Mouse (Mus musculus): ENCODE measurements around the gene Olfr1309. TPM values are rescaled to one million over a fixed set of nuclear protein-coding genes. Genes with fewer than 3 reads are reported as not detected.
"Not testable (repeated sequence)": the region's sequence is repeated elsewhere in the genome, so short reads cannot be mapped to it uniquely, and the experiment has no call there.

The Olfr1309 gene
- not detected in 2 replicates for polyA plus RNA-seq (2016; fragmentation: Nextera tagmentation; extraction: Ambion mirVana)

DNA sequence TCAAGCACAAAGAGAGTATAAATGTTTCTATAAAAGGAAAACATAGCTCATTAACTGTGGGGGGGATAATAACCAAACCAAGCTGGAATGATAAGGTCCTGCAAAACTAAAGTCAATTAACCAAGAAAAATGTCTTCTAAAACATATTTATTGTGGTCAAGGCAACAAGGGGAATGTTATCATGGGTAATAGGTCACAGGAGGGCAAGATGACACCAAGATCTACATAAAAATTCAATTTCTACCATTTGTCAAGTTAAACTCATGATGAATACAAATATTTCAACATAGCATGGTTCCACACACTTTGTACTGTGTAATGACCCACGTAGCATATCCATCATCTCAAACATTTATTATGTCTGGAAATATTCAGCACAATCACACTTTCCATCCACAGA lies at the start of gene Olfr1309:
Gene Olfr1309, minus strand, starts transcription at position 101 of the 400 bp plus-strand sequence.
- H3K27me3 ChIP-seq (ENCODE audit: insufficient read depth, poor library complexity, severe bottlenecking): no peaks in the 10 kb centered on the region
- no peak within 1 kb of the TSS for H3K4me3 ChIP-seq
- 59% methylated on average over 1 of the region's 1 CpGs for WGBS
- no peak within 1 kb of the TSS for H3K27ac ChIP-seq
- H3K4me1 ChIP-seq: no peaks in the 10 kb centered on the region
- H3K36me3 ChIP-seq: no peaks in the 10 kb centered on the region
- no peak for DNase-seq (ENCODE audit: low spot score)
- H3K9me3 ChIP-seq: no peaks in the 10 kb centered on the region

DNA sequence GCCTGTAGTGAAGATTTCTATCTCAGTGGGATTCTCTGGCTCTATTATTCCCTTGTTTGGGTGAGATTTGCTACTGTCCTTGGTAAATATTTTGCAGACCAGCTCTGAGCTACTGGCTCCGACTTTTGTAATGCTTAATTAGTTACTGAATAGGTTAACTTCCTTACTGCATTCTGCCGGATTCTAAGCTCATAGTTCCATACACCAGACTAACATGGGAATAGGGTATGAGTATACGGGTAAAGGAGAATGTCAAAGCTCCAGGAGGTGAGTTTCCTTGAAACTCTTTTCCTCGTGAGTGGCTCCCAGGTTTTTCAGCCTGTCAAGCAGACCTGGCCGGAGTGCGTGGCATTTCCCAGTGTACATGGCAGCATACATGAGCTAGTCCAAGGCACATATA lies 36.9 kb upstream of the Olfr1309 start:
- H3K4me1 ChIP-seq; DNase-seq (ENCODE audit: low spot score); H3K27ac ChIP-seq; H3K36me3 ChIP-seq; H3K27me3 ChIP-seq (ENCODE audit: insufficient read depth, poor library complexity, severe bottlenecking); H3K9me3 ChIP-seq; H3K4me3 ChIP-seq: not testable (repeated sequence)
- 41% methylated on average over 6 of the region's 6 CpGs for WGBS

DNA sequence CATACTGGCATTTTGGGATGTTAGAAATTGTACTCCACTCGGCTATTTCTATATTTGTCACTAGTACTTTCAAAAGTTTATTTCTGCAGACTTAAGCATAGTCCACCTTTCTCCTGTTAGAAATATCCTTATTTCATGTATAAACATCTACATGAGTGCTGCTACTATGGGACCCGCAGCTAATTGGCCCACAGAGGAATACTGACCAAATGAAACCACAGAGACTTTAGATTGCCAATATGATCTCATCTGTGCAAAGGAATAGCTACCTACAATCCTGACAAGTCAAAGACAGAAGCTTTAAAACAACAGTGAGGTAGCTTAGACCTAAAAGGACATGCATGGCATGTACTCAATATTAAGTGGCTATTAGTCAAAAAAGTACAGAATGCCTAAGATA lies 34.2 kb upstream of the Olfr1309 start, which contains the start of gene Olfr1311:
Gene Olfr1311, minus strand, starts transcription at position 101 of the 400 bp plus-strand sequence.
- H3K4me1 ChIP-seq: no peaks in the 10 kb centered on the region
- no peak within 1 kb of the TSS for H3K4me3 ChIP-seq
- no peak for DNase-seq (ENCODE audit: low spot score)
- H3K36me3 ChIP-seq: no peaks in the 10 kb centered on the region
- H3K27me3 ChIP-seq (ENCODE audit: insufficient read depth, poor library complexity, severe bottlenecking): no peaks in the 10 kb centered on the region
- 78% methylated on average over 2 of the region's 2 CpGs for WGBS
- no peak within 1 kb of the TSS for H3K27ac ChIP-seq
- no peaks in the 10 kb centered on the region for H3K9me3 ChIP-seq

DNA sequence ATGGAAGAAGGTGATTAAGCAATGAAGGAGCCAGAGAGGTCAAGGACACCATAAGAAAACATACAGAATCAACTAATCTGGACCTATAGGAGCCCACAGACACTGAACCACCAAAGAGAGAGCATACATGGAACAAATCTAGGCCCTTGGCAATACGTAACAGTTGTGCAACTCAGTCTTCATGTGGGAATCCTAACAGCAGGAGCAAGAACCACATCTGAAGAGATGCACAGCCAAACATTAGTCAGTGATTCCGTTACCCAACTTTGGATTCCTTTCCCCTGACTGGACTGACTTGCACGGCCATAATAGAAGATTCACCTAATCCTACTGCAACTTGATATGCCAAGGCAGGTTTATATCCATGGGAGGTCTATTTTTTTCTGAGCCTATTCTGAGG lies 24.8 kb upstream of the Olfr1309 start:
- H3K27ac ChIP-seq: no peak overlapping the region
- 81% methylated on average over 3 of the region's 3 CpGs for WGBS
- H3K27me3 ChIP-seq (ENCODE audit: insufficient read depth, poor library complexity, severe bottlenecking): no peaks in the 10 kb centered on the region
- no peak overlapping the region for H3K4me3 ChIP-seq
- no peaks in the 10 kb centered on the region for H3K4me1 ChIP-seq
- H3K9me3 ChIP-seq: no peaks in the 10 kb centered on the region
- no peak for DNase-seq (ENCODE audit: low spot score)
- no peaks in the 10 kb centered on the region for H3K36me3 ChIP-seq

DNA sequence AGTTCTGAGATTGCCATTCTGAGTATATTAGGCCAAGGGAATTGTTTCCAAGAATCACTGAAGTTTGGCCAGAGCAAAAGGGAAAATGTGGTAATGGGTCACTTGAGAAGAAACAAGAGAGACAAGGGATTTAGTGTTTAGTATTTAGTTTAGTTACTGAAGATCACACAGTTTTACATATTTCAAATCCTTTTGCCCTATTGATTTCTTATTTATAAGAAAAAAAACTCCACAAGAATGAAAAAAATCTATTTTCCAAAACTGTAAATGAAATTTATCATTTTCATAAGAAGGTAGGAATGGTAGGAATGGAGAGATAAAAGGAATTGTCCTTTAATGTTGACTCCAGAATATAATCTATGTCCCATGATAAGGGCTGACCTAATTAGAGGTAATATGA lies 22.5 kb upstream of the Olfr1309 start, which contains the start of gene Olfr1310:
Gene Olfr1310, minus strand, starts transcription at position 101 of the 400 bp plus-strand sequence.
- H3K9me3 ChIP-seq: no peaks in the 10 kb centered on the region
- no peak within 1 kb of the TSS for H3K27ac ChIP-seq
- no peaks in the 10 kb centered on the region for H3K36me3 ChIP-seq
- H3K27me3 ChIP-seq (ENCODE audit: insufficient read depth, poor library complexity, severe bottlenecking): no peaks in the 10 kb centered on the region
- no peaks in the 10 kb centered on the region for H3K4me1 ChIP-seq
- H3K4me3 ChIP-seq: no peak within 1 kb of the TSS
- no peak for DNase-seq (ENCODE audit: low spot score)

DNA sequence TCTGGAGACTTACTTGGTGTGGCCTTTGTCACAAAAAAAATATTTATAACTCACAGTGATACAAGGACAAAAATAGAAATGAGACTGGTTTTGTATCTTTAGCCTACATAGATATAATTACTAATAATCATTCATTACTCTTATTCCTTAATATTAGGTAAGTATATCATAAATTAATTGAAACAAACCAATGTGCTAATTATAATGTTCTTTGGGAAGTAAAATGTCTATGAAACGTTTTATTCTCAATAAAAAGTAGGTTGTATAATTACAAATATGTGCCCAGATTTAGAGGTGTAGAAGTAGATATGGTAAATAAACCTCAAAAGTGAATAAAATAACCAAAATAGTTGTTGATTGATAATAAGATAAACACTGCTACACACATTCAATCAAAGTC lies 25.2 kb downstream of the Olfr1309 start, which contains the start of gene Olfr1308:
Gene Olfr1308, minus strand, starts transcription at position 101 of the 400 bp plus-strand sequence.
- DNase-seq (ENCODE audit: low spot score): no peak
- WGBS: 44% methylated on average over 1 of the region's 1 CpGs
- H3K4me3 ChIP-seq: no peak within 1 kb of the TSS
- H3K27me3 ChIP-seq (ENCODE audit: insufficient read depth, poor library complexity, severe bottlenecking): no peaks in the 10 kb centered on the region
- no peaks in the 10 kb centered on the region for H3K9me3 ChIP-seq
- no peaks in the 10 kb centered on the region for H3K4me1 ChIP-seq
- no peaks in the 10 kb centered on the region for H3K36me3 ChIP-seq
- H3K27ac ChIP-seq: no peak within 1 kb of the TSS

DNA sequence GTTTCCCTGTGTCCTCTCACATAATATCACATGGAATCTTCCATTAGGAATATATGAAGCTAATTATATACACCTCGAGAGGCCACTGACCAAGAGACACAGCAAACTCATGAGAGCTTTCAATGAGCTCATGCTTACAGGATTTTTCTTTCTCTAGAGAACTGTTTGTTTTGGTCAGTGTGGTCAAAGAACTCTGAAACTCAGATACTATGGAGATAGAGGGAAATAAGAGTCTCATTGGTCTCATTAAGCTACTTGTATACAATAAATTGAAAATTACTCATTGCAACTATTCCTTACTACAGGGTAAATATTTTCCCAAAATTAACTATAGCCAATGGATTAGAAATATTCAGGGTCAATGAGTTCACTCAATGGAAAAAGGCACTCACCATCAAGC lies 40.7 kb downstream of the Olfr1309 start, which contains the start of gene Olfr1307:
Gene Olfr1307, minus strand, starts transcription at position 101 of the 400 bp plus-strand sequence.
- WGBS: 68% methylated on average over 1 of the region's 1 CpGs
- no peak within 1 kb of the TSS for H3K27ac ChIP-seq
- no peak for DNase-seq (ENCODE audit: low spot score)
- no peak within 1 kb of the TSS for H3K4me3 ChIP-seq
- no peaks in the 10 kb centered on the region for H3K9me3 ChIP-seq
- H3K27me3 ChIP-seq (ENCODE audit: insufficient read depth, poor library complexity, severe bottlenecking): no peaks in the 10 kb centered on the region
- H3K36me3 ChIP-seq: no peaks in the 10 kb centered on the region
- no peaks in the 10 kb centered on the region for H3K4me1 ChIP-seq

Other genes with a start within 250 kb of the Olfr1309 start
- gene Olfr1301, start 239.3 kb downstream of the Olfr1309 start, polyA plus RNA-seq (2016; fragmentation: Nextera tagmentation; extraction: Ambion mirVana): not detected in 2 replicates
- not detected in 2 replicates for gene Olfr1302, start 212.9 kb downstream of the Olfr1309 start, polyA plus RNA-seq (2016; fragmentation: Nextera tagmentation; extraction: Ambion mirVana)
- gene Olfr1303, start 169.9 kb downstream of the Olfr1309 start, polyA plus RNA-seq (2016; fragmentation: Nextera tagmentation; extraction: Ambion mirVana): not detected in 2 replicates
- gene Olfr1305, start 113.1 kb downstream of the Olfr1309 start, polyA plus RNA-seq (2016; fragmentation: Nextera tagmentation; extraction: Ambion mirVana): not detected in 2 replicates
- not detected in 2 replicates for gene Olfr1306, start 74.0 kb downstream of the Olfr1309 start, polyA plus RNA-seq (2016; fragmentation: Nextera tagmentation; extraction: Ambion mirVana)
- gene Olfr1307, start 40.8 kb downstream of the Olfr1309 start, polyA plus RNA-seq (2016; fragmentation: Nextera tagmentation; extraction: Ambion mirVana): 0.01 TPM in 1 of 2 replicates, not detected in the other
- not detected in 2 replicates for gene Olfr1308, start 25.3 kb downstream of the Olfr1309 start, polyA plus RNA-seq (2016; fragmentation: Nextera tagmentation; extraction: Ambion mirVana)
- gene Olfr1310, start 22.4 kb upstream of the Olfr1309 start, polyA plus RNA-seq (2016; fragmentation: Nextera tagmentation; extraction: Ambion mirVana): not detected in 2 replicates
- gene Olfr1311, start 34.1 kb upstream of the Olfr1309 start, polyA plus RNA-seq (2016; fragmentation: Nextera tagmentation; extraction: Ambion mirVana): not detected in 2 replicates
- not detected in 2 replicates for gene Olfr1312, start 60.0 kb upstream of the Olfr1309 start, polyA plus RNA-seq (2016; fragmentation: Nextera tagmentation; extraction: Ambion mirVana)
- not detected in 2 replicates for gene Olfr1313, start 87.6 kb upstream of the Olfr1309 start, polyA plus RNA-seq (2016; fragmentation: Nextera tagmentation; extraction: Ambion mirVana)
- not detected in 2 replicates for gene Olfr1314, start 106.5 kb upstream of the Olfr1309 start, polyA plus RNA-seq (2016; fragmentation: Nextera tagmentation; extraction: Ambion mirVana)
- gene Olfr1315-ps1, start 125.2 kb upstream of the Olfr1309 start, polyA plus RNA-seq (2016; fragmentation: Nextera tagmentation; extraction: Ambion mirVana): not detected in 2 replicates
- gene Olfr1316, start 144.7 kb upstream of the Olfr1309 start, polyA plus RNA-seq (2016; fragmentation: Nextera tagmentation; extraction: Ambion mirVana): not detected in 2 replicates
- gene Olfr1317, start 150.0 kb upstream of the Olfr1309 start, polyA plus RNA-seq (2016; fragmentation: Nextera tagmentation; extraction: Ambion mirVana): not detected in 2 replicates
- gene Olfr1318, start 163.9 kb upstream of the Olfr1309 start, polyA plus RNA-seq (2016; fragmentation: Nextera tagmentation; extraction: Ambion mirVana): not detected in 2 replicates
- 22.0 and 23.0 TPM in 2 replicates for gene Lpcat4, start 249.2 kb upstream of the Olfr1309 start, polyA plus RNA-seq (2016; fragmentation: Nextera tagmentation; extraction: Ambion mirVana)

Measured in heart, embryonic 10.5 days (tissue).